Mouse (Mus musculus): ENCODE data around the gene Aatf. TPM values are rescaled to one million over a fixed set of nuclear protein-coding genes. Genes with fewer than 3 reads are reported as not detected.
A peak's percentile ranks its signal among the peaks of the same experiment; 100 is the strongest.

Gene Aatf
- polyA plus RNA-seq, 1 experiment from 2014 or later, result 63.6 TPM

DNA sequence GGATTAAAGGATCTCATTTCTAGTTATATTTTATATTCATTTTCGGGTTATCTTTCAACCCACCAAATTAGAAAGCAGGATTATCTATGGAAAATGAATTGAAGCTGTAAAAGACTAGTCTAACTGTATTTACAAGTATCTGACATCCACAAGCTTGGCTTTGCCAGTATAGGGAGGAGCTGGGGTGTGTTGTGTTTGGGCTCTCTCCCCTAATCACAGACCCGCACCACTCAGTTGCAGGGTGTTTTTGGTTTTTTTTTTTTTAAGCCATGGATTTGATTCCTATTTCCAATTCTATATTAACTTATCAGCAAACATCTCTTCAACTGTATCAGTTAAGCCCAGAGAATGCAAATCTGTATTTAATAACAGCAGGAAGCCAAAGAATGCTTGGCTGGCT is 4.1 kb upstream of the Aatf start:
- no peak for ATAC-seq
- Histone ChIP-seq H3K27ac (ENCODE audit: low read length) (no peak overlapping the region), H3K4me2 (ENCODE audit: low read depth, low read length) (no peak overlapping the region), H3K9ac (ENCODE audit: low read depth, low read length) (no peak overlapping the region), H3K9me3 (ENCODE audit: control insufficient read depth, low read length) (0 out of 2 replicates have a peak, but pooled peaks cover 2% of the 10 kb centered on the region), H3K27me3 (replicated peaks; ENCODE audit: control insufficient read depth, insufficient read depth, low read length) (peaks cover 64% of the 10 kb centered on the region), H3K36me3 (ENCODE audit: control insufficient read depth, insufficient read depth, low read length) (no peaks in the 10 kb centered on the region), H3K4me3 (ENCODE audit: low read length) (no peak overlapping the region), H3K4me1 (ENCODE audit: control insufficient read depth, insufficient read depth, low read length) (peaks cover 9% of the 10 kb centered on the region)
- 44% methylated on average over 2 of the region's 2 CpGs for WGBS

DNA sequence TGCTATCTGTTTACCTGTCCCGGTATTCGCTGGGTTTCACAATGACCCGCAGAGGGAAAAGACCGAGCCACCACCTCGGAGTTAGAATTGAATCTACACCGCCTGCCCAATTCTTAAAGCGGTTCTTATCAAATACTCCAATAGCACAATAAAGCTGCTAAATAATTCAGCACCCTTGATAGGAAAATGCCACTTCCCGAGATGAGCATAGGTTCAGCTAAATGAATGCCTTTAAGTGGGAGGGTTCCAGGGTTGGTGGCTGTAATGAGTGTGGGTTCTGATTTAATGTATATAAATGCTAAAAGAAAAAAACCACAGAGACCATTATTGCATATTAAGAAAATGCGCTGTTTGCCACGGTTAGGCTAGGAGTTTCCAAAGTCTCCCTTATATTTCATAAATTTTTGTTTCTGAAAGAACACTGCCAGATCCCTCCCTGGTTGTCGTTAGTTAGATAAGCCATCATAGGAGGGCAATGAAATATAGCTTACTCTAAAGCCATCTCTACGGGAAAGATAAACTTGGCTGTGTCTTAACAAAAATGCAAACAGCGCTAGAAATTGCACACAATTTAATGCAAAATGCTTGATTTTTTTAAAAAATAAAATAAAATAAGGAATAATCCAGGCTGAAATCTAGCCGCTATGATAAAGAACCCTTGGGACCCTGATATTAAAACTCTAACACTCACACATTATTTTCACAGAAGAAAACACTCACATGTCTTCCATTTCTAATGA is 3.3 kb upstream of the Aatf start:
- Histone ChIP-seq H3K4me3 (ENCODE audit: low read length) (no peak overlapping the region), H3K27me3 (replicated peaks; ENCODE audit: control insufficient read depth, insufficient read depth, low read length) (peaks cover 56% of the 10 kb centered on the region), H3K9me3 (ENCODE audit: control insufficient read depth, low read length) (0 out of 2 replicates have a peak, but pooled peaks cover 2% of the 10 kb centered on the region), H3K4me1 (ENCODE audit: control insufficient read depth, insufficient read depth, low read length) (peaks cover 14% of the 10 kb centered on the region), H3K36me3 (ENCODE audit: control insufficient read depth, insufficient read depth, low read length) (no peaks in the 10 kb centered on the region), H3K9ac (ENCODE audit: low read depth, low read length) (no peak overlapping the region), H3K27ac (ENCODE audit: low read length) (no peak overlapping the region), H3K4me2 (ENCODE audit: low read depth, low read length) (no peak overlapping the region)
- no peak for ATAC-seq
- WGBS, result 10% methylated on average over 14 of the region's 14 CpGs

DNA sequence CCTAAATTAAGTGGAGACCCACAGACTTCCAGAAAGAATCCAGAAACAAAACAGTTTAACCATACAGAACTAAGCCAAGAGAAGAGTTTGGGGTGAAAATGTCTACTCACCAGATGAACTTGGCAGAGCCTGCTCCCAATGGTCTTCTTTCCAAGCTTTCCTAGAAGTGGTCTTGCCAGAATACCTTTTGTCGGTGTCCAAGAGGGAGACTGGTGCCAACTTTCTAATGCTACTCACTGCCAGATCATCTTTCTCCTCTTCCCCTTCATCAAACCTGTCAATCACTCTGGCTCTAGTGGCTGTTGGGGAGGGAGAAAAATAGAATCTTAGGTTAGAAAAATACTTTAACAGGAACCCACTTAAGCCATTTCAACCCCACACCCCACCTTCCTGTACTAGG is 1.3 kb downstream of the Aatf start:
- Histone ChIP-seq H3K9me3 (ENCODE audit: control insufficient read depth, low read length) (no peaks in the 10 kb centered on the region), H3K9ac (ENCODE audit: low read depth, low read length) (no peak overlapping the region), H3K27me3 (replicated peaks; ENCODE audit: control insufficient read depth, insufficient read depth, low read length) (peaks cover 24% of the 10 kb centered on the region), H3K4me3 (ENCODE audit: low read length) (peak overlapping the region; percentile 73; the same call in 1 of the 2 replicates), H3K36me3 (ENCODE audit: control insufficient read depth, insufficient read depth, low read length) (peaks cover 2% of the 10 kb centered on the region; the same call in 1 of the 2 replicates), H3K4me2 (ENCODE audit: low read depth, low read length) (peak overlapping the region; percentile 89; the same call in 1 of the 2 replicates), H3K27ac (ENCODE audit: low read length) (no peak overlapping the region), H3K4me1 (ENCODE audit: control insufficient read depth, insufficient read depth, low read length) (peaks cover 12% of the 10 kb centered on the region)
- WGBS, result 78% methylated on average over 1 of the region's 1 CpGs
- no peak for ATAC-seq

DNA sequence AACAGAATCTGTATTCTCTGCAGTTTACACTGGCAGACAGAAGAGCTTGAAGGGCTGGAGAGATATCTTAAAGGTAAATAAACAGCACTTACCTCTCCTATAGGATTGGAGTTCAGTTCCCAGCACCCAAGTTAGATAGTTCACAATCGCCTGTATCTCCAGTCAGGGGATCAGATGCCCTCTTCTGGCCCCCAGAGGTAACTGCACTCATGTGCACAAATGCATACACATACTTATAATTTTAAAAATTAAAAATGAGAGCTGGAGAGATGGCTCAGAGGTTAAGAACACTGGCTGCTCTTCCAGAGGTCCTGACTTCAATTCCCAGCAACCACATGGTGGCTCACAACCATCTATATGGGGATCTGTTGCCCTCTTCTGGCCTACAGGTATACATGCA is 9.0 kb downstream of the Aatf start:
- peaks cover 9% of the 10 kb centered on the region for H3K36me3 ChIP-seq (ENCODE audit: control insufficient read depth, insufficient read depth, low read length)
- no peaks in the 10 kb centered on the region for H3K9me3 ChIP-seq (ENCODE audit: control insufficient read depth, low read length)
- no peak for ATAC-seq
- H3K4me1 ChIP-seq (ENCODE audit: control insufficient read depth, insufficient read depth, low read length), result no peaks in the 10 kb centered on the region
- H3K9ac ChIP-seq (ENCODE audit: low read depth, low read length), result no peak overlapping the region
- no peak overlapping the region for H3K4me3 ChIP-seq (ENCODE audit: low read length)
- no peak overlapping the region for H3K27ac ChIP-seq (ENCODE audit: low read length)
- WGBS, result 92% methylated on average over 1 of the region's 1 CpGs
- H3K4me2 ChIP-seq (ENCODE audit: low read depth, low read length), result no peak overlapping the region
- no peaks in the 10 kb centered on the region for H3K27me3 ChIP-seq (replicated peaks; ENCODE audit: control insufficient read depth, insufficient read depth, low read length)

DNA sequence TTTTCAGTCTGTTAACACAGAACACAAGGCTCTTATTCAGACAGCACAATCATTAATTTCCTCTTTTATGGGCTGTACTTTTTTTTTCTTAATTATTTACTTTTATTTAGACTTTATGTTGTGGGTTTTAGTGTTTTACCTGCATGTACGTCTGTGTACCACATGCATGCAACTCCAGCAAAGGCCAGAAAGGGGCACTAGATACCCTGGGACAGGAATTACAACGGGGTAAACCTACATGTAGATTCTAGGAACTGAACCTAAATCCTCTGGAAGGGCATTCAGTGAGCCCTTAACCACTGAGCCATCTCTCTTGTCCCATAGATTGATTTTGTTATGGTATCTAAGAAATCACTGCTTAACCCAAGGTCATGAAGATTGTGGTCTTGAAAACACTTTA is 15.4 kb downstream of the Aatf start:
- Histone ChIP-seq H3K4me3 (ENCODE audit: low read length) (no peak overlapping the region), H3K9ac (ENCODE audit: low read depth, low read length) (no peak overlapping the region), H3K4me1 (ENCODE audit: control insufficient read depth, insufficient read depth, low read length) (no peaks in the 10 kb centered on the region), H3K4me2 (ENCODE audit: low read depth, low read length) (no peak overlapping the region), H3K27me3 (replicated peaks; ENCODE audit: control insufficient read depth, insufficient read depth, low read length) (no peaks in the 10 kb centered on the region), H3K27ac (ENCODE audit: low read length) (no peak overlapping the region), H3K36me3 (ENCODE audit: control insufficient read depth, insufficient read depth, low read length) (no peaks in the 10 kb centered on the region; the same call in 1 of the 2 replicates), H3K9me3 (ENCODE audit: control insufficient read depth, low read length) (no peaks in the 10 kb centered on the region)
- 65% methylated on average over 2 of the region's 2 CpGs for WGBS
- ATAC-seq, result no peak

DNA sequence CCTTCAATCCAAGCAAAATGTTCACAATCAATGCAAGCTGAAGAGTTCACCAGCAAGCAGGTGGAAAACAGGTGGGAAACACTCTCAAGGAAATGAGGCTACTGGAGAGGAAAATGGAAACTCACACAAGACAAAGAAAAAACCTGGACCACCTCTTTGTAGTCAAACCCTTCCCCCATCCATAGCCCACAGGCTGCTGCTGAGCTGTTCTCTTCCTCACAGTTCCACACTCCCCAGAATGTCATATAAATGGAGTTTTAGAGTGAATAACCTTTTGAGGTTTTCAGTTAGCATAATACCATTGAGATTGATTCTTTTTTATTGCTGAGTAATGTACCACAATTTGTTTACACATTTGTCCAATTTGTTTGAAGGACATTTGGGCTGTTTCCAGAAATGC is 16.4 kb downstream of the Aatf start:
- ATAC-seq, result no peak

DNA sequence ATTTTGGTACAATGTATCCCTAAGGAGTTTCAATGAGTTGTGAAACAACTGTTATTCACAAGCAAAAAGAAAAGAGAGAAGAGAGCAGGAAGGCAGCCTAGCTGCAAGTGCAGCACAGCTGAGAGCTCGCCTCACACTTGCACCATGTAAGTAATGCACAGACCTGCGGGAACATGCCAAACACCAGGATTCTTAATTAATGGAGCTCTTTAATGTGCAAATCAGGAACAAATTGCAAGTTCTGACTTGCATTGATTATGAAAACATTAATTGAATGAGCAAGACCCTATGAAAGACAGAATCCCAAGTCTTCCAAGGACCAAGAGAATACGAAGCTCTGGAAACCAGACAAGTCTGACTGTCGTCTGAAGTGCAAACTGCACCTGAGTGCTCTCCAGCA is 17.5 kb downstream of the Aatf start:
- Histone ChIP-seq H3K9me3 (ENCODE audit: control insufficient read depth, low read length) (no peaks in the 10 kb centered on the region), H3K27me3 (replicated peaks; ENCODE audit: control insufficient read depth, insufficient read depth, low read length) (no peaks in the 10 kb centered on the region), H3K9ac (ENCODE audit: low read depth, low read length) (no peak overlapping the region), H3K4me2 (ENCODE audit: low read depth, low read length) (no peak overlapping the region), H3K4me3 (ENCODE audit: low read length) (no peak overlapping the region), H3K27ac (ENCODE audit: low read length) (no peak overlapping the region), H3K36me3 (ENCODE audit: control insufficient read depth, insufficient read depth, low read length) (0 out of 2 replicates have a peak, but pooled peaks cover 5% of the 10 kb centered on the region), H3K4me1 (ENCODE audit: control insufficient read depth, insufficient read depth, low read length) (no peaks in the 10 kb centered on the region)
- ATAC-seq, result no peak
- WGBS, result 68% methylated on average over 4 of the region's 4 CpGs

More for the DNA sequence above, 16.4 kb downstream of the Aatf start:
- no peak overlapping the region for H3K4me3 ChIP-seq (ENCODE audit: low read length)
- H3K4me1 ChIP-seq (ENCODE audit: control insufficient read depth, insufficient read depth, low read length), result no peaks in the 10 kb centered on the region
- no peak overlapping the region for H3K27ac ChIP-seq (ENCODE audit: low read length)
- H3K9ac ChIP-seq (ENCODE audit: low read depth, low read length), result no peak overlapping the region
- H3K9me3 ChIP-seq (ENCODE audit: control insufficient read depth, low read length), result no peaks in the 10 kb centered on the region
- no peaks in the 10 kb centered on the region for H3K36me3 ChIP-seq (ENCODE audit: control insufficient read depth, insufficient read depth, low read length)
- no peaks in the 10 kb centered on the region for H3K27me3 ChIP-seq (replicated peaks; ENCODE audit: control insufficient read depth, insufficient read depth, low read length)
- no peak overlapping the region for H3K4me2 ChIP-seq (ENCODE audit: low read depth, low read length)

DNA sequence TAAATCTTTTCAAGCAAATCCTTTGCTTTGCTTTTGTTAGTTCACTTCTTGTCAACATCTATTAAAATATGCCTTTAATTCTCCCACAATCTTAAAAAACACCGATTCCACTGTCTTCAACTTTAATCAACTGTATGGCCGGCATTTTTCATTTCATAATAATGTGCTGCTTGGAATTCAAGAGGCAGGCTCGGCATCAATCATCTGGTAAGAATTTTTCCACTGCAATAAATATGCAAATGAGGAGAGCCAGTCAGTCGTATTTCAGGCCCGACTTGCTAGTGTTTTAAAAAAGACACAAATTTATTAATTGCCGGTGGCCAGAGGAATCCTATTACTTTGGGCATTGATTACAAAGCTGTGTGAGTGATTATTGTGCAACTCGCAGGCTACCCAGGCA is 31.7 kb downstream of the Aatf start:
- Histone ChIP-seq H3K27me3 (replicated peaks; ENCODE audit: control insufficient read depth, insufficient read depth, low read length) (no peaks in the 10 kb centered on the region), H3K9ac (ENCODE audit: low read depth, low read length) (no peak overlapping the region), H3K36me3 (ENCODE audit: control insufficient read depth, insufficient read depth, low read length) (no peaks in the 10 kb centered on the region), H3K27ac (ENCODE audit: low read length) (no peak overlapping the region), H3K4me1 (ENCODE audit: control insufficient read depth, insufficient read depth, low read length) (0 out of 2 replicates have a peak, but pooled peaks cover 6% of the 10 kb centered on the region), H3K4me2 (ENCODE audit: low read depth, low read length) (no peak overlapping the region), H3K9me3 (ENCODE audit: control insufficient read depth, low read length) (no peaks in the 10 kb centered on the region), H3K4me3 (ENCODE audit: low read length) (no peak overlapping the region)
- 52% methylated on average over 7 of the region's 7 CpGs for WGBS
- ATAC-seq, result no peak

DNA sequence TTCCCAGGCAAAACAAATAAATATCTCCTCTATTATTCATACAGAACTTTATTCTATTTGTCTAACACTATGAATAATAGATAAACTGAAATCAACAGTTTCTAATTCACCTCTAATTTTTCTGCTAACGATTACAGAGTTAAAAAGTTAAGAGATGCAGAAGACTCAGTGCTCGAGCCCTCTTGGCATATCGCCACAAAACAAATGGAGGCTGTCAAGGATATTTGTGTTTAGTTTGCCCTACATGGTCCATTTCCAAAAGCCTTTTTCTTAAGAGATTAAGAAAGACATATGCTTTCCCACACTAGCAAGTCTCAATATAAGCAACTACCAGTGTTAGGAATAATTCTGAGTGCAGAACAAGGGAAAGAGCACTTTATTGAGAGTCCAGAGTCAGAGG is 32.9 kb downstream of the Aatf start:
- Histone ChIP-seq H3K4me3 (ENCODE audit: low read length) (no peak overlapping the region), H3K9me3 (ENCODE audit: control insufficient read depth, low read length) (no peaks in the 10 kb centered on the region), H3K4me1 (ENCODE audit: control insufficient read depth, insufficient read depth, low read length) (0 out of 2 replicates have a peak, but pooled peaks cover 6% of the 10 kb centered on the region), H3K27me3 (replicated peaks; ENCODE audit: control insufficient read depth, insufficient read depth, low read length) (no peaks in the 10 kb centered on the region), H3K4me2 (ENCODE audit: low read depth, low read length) (no peak overlapping the region), H3K9ac (ENCODE audit: low read depth, low read length) (no peak overlapping the region), H3K36me3 (ENCODE audit: control insufficient read depth, insufficient read depth, low read length) (no peaks in the 10 kb centered on the region), H3K27ac (ENCODE audit: low read length) (no peak overlapping the region)
- ATAC-seq, result no peak
- WGBS, result 45% methylated on average over 3 of the region's 3 CpGs

DNA sequence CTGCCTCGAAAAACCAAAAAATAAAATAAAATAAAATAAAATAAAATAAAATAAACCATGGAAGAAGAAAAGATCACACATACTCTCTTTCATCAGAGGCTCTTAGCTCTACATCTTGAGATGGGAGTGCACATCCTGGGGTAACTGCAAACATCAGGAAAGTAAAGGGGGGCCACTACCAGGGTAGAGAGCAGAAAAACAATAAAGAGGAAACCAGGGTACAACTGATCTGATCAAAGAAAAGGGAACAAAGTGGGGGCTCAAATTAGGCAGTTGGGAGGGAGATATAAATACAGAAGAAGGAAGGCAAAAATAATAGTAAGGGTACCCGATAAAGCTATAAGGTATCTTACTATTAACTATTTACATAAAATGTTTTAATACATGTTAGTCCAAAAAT is 36.7 kb downstream of the Aatf start:
- Histone ChIP-seq H3K4me1 (ENCODE audit: control insufficient read depth, insufficient read depth, low read length) (peaks cover 6% of the 10 kb centered on the region; the same call in 1 of the 2 replicates), H3K9ac (ENCODE audit: low read depth, low read length) (no peak overlapping the region), H3K27ac (ENCODE audit: low read length) (no peak overlapping the region), H3K27me3 (replicated peaks; ENCODE audit: control insufficient read depth, insufficient read depth, low read length) (no peaks in the 10 kb centered on the region), H3K4me3 (ENCODE audit: low read length) (no peak overlapping the region), H3K36me3 (ENCODE audit: control insufficient read depth, insufficient read depth, low read length) (no peaks in the 10 kb centered on the region), H3K4me2 (ENCODE audit: low read depth, low read length) (no peak overlapping the region), H3K9me3 (ENCODE audit: control insufficient read depth, low read length) (no peaks in the 10 kb centered on the region)
- no peak for ATAC-seq
- 94% methylated on average over 2 of the region's 2 CpGs for WGBS
